Mouse (Mus musculus): Measurements from ENCODE around the gene Dst. TPM values are rescaled to one million over a fixed set of nuclear protein-coding genes. Genes with fewer than 3 reads are reported as not detected.
A peak's percentile ranks its signal among the peaks of the same experiment; 100 is the strongest.

Dst gene
- total RNA-seq, 2 experiments from 2014 or later: 291 to 304 TPM

GRCm38 (mm10) chr1:34189970-34190369 lies 281.9 kb downstream of the Dst start:
- TF ChIP-seq CTCF (IDR thresholded peaks at IDR 0.05): peak; percentile 77
- Histone ChIP-seq H3K27ac (no peak overlapping the region), H3K4me3 (no peak overlapping the region)
- peak; percentile 69 for DNase-seq
- intact Hi-C loops (cut with DNase I): no loop called here

- DNase-seq: no peak
- intact Hi-C loops (cut with DNase I): no loop called here
- Histone ChIP-seq H3K4me3 (no peak overlapping the region), H3K27ac (no peak overlapping the region)
- no peak for TF ChIP-seq CTCF (IDR thresholded peaks at IDR 0.05)
Measured at GRCm38 (mm10) chr1:34192174-34192573, 284.1 kb downstream of the Dst start.

- Histone ChIP-seq H3K27ac (no peak overlapping the region), H3K4me3 (no peak overlapping the region)
- no peak for TF ChIP-seq CTCF (IDR thresholded peaks at IDR 0.05)
- intact Hi-C loops (cut with DNase I): no loop called here
- DNase-seq: no peak
Measured at GRCm38 (mm10) chr1:34200791-34201190, 292.8 kb downstream of the Dst start.

GRCm38 (mm10) chr1:34201483-34201882 lies 293.5 kb downstream of the Dst start:
- no peak overlapping the region for H3K4me3 ChIP-seq
- H3K27ac ChIP-seq: no peak overlapping the region
- peak; percentile 70 for TF ChIP-seq CTCF (IDR thresholded peaks at IDR 0.05)
- intact Hi-C loops (cut with DNase I): no loop called here
- no peak for DNase-seq

- intact Hi-C loops (cut with DNase I): no loop called here
- no peak for TF ChIP-seq CTCF (IDR thresholded peaks at IDR 0.05)
Measured at GRCm38 (mm10) chr1:34211704-34212103, 303.7 kb downstream of the Dst start.

GRCm38 (mm10) chr1:34216456-34216855 lies 308.4 kb downstream of the Dst start:
- Histone ChIP-seq H3K4me3 (no peak overlapping the region), H3K27ac (no peak overlapping the region)
- DNase-seq: no peak
- no peak for TF ChIP-seq CTCF (IDR thresholded peaks at IDR 0.05)
- intact Hi-C loops (cut with DNase I): loop anchor here (5.0 kb wide), 1 partner anchor 61 kb away; no protein-coding TSS in a partner anchor

More at GRCm38 (mm10) chr1:34211704-34212103, 303.7 kb downstream of the Dst start:
- Histone ChIP-seq H3K27ac (no peak overlapping the region), H3K4me3 (no peak overlapping the region)
- DNase-seq: no peak

- H3K4me3 ChIP-seq: no peak overlapping the region
- intact Hi-C loops (cut with DNase I): loop anchor here (1.0 to 5.0 kb wide), 2 partner anchors 59 to 192 kb away; no protein-coding TSS in a partner anchor
- H3K27ac ChIP-seq: peak overlapping the region; percentile 43
- peak; percentile 98 for TF ChIP-seq CTCF (IDR thresholded peaks at IDR 0.05)
- DNase-seq: peak; percentile 84
Measured at GRCm38 (mm10) chr1:34218323-34218722, 310.3 kb downstream of the Dst start.

GRCm38 (mm10) chr1:34218801-34219200 lies 310.8 kb downstream of the Dst start:
- no peak for DNase-seq
- H3K4me3 ChIP-seq: no peak overlapping the region
- intact Hi-C loops (cut with DNase I): loop anchor here (1.0 to 5.0 kb wide), 2 partner anchors 58 to 192 kb away; no protein-coding TSS in a partner anchor
- TF ChIP-seq CTCF (IDR thresholded peaks at IDR 0.05): no peak
- H3K27ac ChIP-seq: peak overlapping the region; percentile 43

- Histone ChIP-seq H3K27ac (no peak overlapping the region), H3K4me3 (no peak overlapping the region)
- TF ChIP-seq CTCF (IDR thresholded peaks at IDR 0.05): no peak
- DNase-seq: no peak
- intact Hi-C loops (cut with DNase I): loop anchor here (5.0 kb wide), 1 partner anchor 67 kb away; no protein-coding TSS in a partner anchor
Measured at GRCm38 (mm10) chr1:34220094-34220601, 312.1 kb downstream of the Dst start.

- no peak for DNase-seq
- TF ChIP-seq CTCF (IDR thresholded peaks at IDR 0.05): no peak
- intact Hi-C loops (cut with DNase I): loop anchor here (5.0 kb wide), 1 partner anchor 63 kb away; no protein-coding TSS in a partner anchor
- H3K27ac ChIP-seq: no peak overlapping the region
- no peak overlapping the region for H3K4me3 ChIP-seq
Measured at GRCm38 (mm10) chr1:34223866-34224265, 315.8 kb downstream of the Dst start.

- H3K4me3 ChIP-seq: no peak overlapping the region
- intact Hi-C loops (cut with DNase I): no loop called here
- TF ChIP-seq CTCF (IDR thresholded peaks at IDR 0.05): no peak
- H3K27ac ChIP-seq: no peak overlapping the region
- no peak for DNase-seq
Measured at GRCm38 (mm10) chr1:34227676-34228075, 319.7 kb downstream of the Dst start.

- no peak for DNase-seq
- intact Hi-C loops (cut with DNase I): no loop called here
- no peak overlapping the region for H3K4me3 ChIP-seq
- TF ChIP-seq CTCF (IDR thresholded peaks at IDR 0.05): no peak
- no peak overlapping the region for H3K27ac ChIP-seq
Measured at GRCm38 (mm10) chr1:34231041-34231440, 323.0 kb downstream of the Dst start.

GRCm38 (mm10) chr1:34236254-34236723 lies 328.3 kb downstream of the Dst start:
- no peak for TF ChIP-seq CTCF (IDR thresholded peaks at IDR 0.05)
- Histone ChIP-seq H3K27ac (peak overlapping the region; percentile 80), H3K4me3 (peak overlapping the region; percentile 69)
- intact Hi-C loops (cut with DNase I): no loop called here
- DNase-seq: peak; percentile 83

GRCm38 (mm10) chr1:34237211-34237610 lies 329.2 kb downstream of the Dst start:
- peak overlapping the region; percentile 69 for H3K4me3 ChIP-seq
- H3K27ac ChIP-seq: peak overlapping the region; percentile 80
- TF ChIP-seq CTCF (IDR thresholded peaks at IDR 0.05): no peak
- intact Hi-C loops (cut with DNase I): no loop called here
- DNase-seq: no peak

Data from gastrocnemius, adult 2 months (tissue).